Mouse (Mus musculus) lung, adult 2 months (tissue): ENCODE measurements around the gene Bbs4.

Experiments used
- CTCF ChIP-seq: fragments of 200-500 bp; IDR thresholded peaks from 2 replicates; pipeline ENCODE4 v1.5.1; 2011; ENCODE audit warnings: mild to moderate bottlenecking, low read length, control low read depth; ENCODE audit not compliant: insufficient read depth
- POLR2A ChIP-seq: fragments of 200-500 bp; IDR thresholded peaks from 2 replicates; pipeline ENCODE4 v1.6.1; 2011; ENCODE audit warnings: low read depth, mild to moderate bottlenecking, control low read depth, low read length, borderline replicate concordance; ENCODE audit errors: extremely low read depth

GRCm38 (mm10) chr9:59288058-59288457, 65.2 kb downstream of the Bbs4 start:
- TF ChIP-seq POLR2A (no peak), CTCF (no peak)
